Mouse (Mus musculus) neural tube, embryonic 14.5 days (tissue): Measurements from ENCODE around the gene Aox4. TPM values are rescaled to one million over a fixed set of nuclear protein-coding genes. Genes with fewer than 3 reads are reported as not detected.

Experiments
- polyA plus RNA-seq: library from polyadenylated mRNA; unstranded; fragments of >200 nt; fragmentation: Nextera tagmentation; extraction: Ambion mirVana; gene quantifications from 2 replicates; pipeline ENCODE4 v1.2.1, GENCODE M21; 2014

The Aox4 gene
- polyA plus RNA-seq, 1 experiment from 2014 or later: 0.51 TPM

Other genes starting within 250 kb of the Aox4 start
- 1.9 and 2.4 TPM in 2 replicates for gene Sgo2a, start 214.4 kb upstream of the Aox4 start, polyA plus RNA-seq
- 25.7 and 28.8 TPM in 2 replicates for gene Kctd18, start 191.4 kb upstream of the Aox4 start, polyA plus RNA-seq
- gene Aox1, start 180.5 kb upstream of the Aox4 start, polyA plus RNA-seq: 0.08 and 0.28 TPM in 2 replicates
- 0.13 and 0.18 TPM in 2 replicates for gene Aox3, start 97.3 kb upstream of the Aox4 start, polyA plus RNA-seq
- gene Aox2, start 67.9 kb downstream of the Aox4 start, polyA plus RNA-seq: not detected in 2 replicates
- gene Bzw1, start 182.5 kb downstream of the Aox4 start, polyA plus RNA-seq: 371 and 387 TPM in 2 replicates
- 176 and 180 TPM in 2 replicates for gene Clk1, start 213.7 kb downstream of the Aox4 start, polyA plus RNA-seq
- 52.4 and 52.9 TPM in 2 replicates for gene Nif3l1, start 234.8 kb downstream of the Aox4 start, polyA plus RNA-seq
- 60.3 and 62.7 TPM in 2 replicates for gene Ppil3, start 235.1 kb downstream of the Aox4 start, polyA plus RNA-seq